Mouse (Mus musculus) ES-E14 (cell line): ENCODE measurements at regions not wholly inside any gene's neighbourhood (a gene's known extent, or its start where the extent isn't known, plus 50 kb on each side); places are given as distances from the start of the nearest gene placed in this dataset.

ENCODE experiments used
- DNase-seq: peaks from one replicate; pipeline ENCODE4 v3.0.0-alpha.2; 2013; ENCODE audit warnings: low read depth, low spot score
- H3K27ac ChIP-seq: 2 replicates; pipeline ENCODE4 v1.5.1; 2012; ENCODE audit warnings: low read depth, mild to moderate bottlenecking, low read length, moderate library complexity, mixed read lengths; ENCODE audit not compliant: poor library complexity, insufficient read depth, severe bottlenecking
- H3K36me3 ChIP-seq: 2 replicates; pipeline ENCODE4 v1.6.1; 2012; ENCODE audit warnings: mild to moderate bottlenecking, low read length, moderate library complexity, mixed read lengths; ENCODE audit not compliant: control insufficient read depth, poor library complexity, insufficient read depth, severe bottlenecking
- H3K4me1 ChIP-seq, 2 experiments: fragments of 150-350 bp in 1 of 2; sonication (generic) in 1 of 2; 2 replicates each; pipeline ENCODE4 v1.6.1; 2012; ENCODE audit warnings: low read length in 2 of 2, mild to moderate bottlenecking in 1 of 2, mixed read lengths in 1 of 2; ENCODE audit not compliant: control insufficient read depth in 2 of 2, insufficient read depth in 2 of 2, poor library complexity in 1 of 2
- H3K4me3 ChIP-seq, 2 experiments: fragments of 150-350 bp in 1 of 2; sonication (generic) in 1 of 2; 2 replicates each; pipeline ENCODE4 v1.5.1; 2012; ENCODE audit warnings: low read length in 2 of 2, low read depth in 1 of 2, mild to moderate bottlenecking in 1 of 2, mixed read lengths in 1 of 2; ENCODE audit not compliant: insufficient read depth in 1 of 2, poor library complexity in 1 of 2, severe bottlenecking in 1 of 2
- H3K9ac ChIP-seq: 2 replicates; pipeline ENCODE4 v1.6.1; 2012; ENCODE audit warnings: low read depth, mild to moderate bottlenecking, low read length, mixed read lengths; ENCODE audit not compliant: poor library complexity, insufficient read depth, severe bottlenecking
- H3K9me3 ChIP-seq: fragments of 150-350 bp; sonication (generic); 2 replicates; pipeline ENCODE4 v1.6.1; 2012; ENCODE audit warnings: low read depth, mild to moderate bottlenecking, low read length; ENCODE audit not compliant: control insufficient read depth, insufficient read depth
- CHD2 ChIP-seq: IDR thresholded peaks from 2 replicates; pipeline ENCODE4 v1.6.1; 2014; ENCODE audit warnings: mild to moderate bottlenecking, low read depth, low read length, inconsistent platforms
- HCFC1 ChIP-seq: IDR thresholded peaks from 2 replicates; pipeline ENCODE4 v1.6.1; 2012; ENCODE audit warnings: low read length, inconsistent platforms, borderline replicate concordance; ENCODE audit not compliant: insufficient read depth
- MAFK ChIP-seq: IDR thresholded peaks from 2 replicates; pipeline ENCODE4 v1.6.1; 2014; ENCODE audit warnings: mild to moderate bottlenecking, low read depth, low read length, inconsistent platforms; ENCODE audit not compliant: insufficient read depth
- ZC3H11A ChIP-seq: IDR thresholded peaks from 2 replicates; pipeline ENCODE4 v1.6.1; 2012; ENCODE audit warnings: low read depth, mild to moderate bottlenecking, inconsistent platforms, low read length, borderline replicate concordance
- ZNF384 ChIP-seq: IDR thresholded peaks from 2 replicates; pipeline ENCODE4 v1.6.1; 2012; ENCODE audit warnings: low read depth, low read length, inconsistent platforms
- in situ Hi-C, 2 experiments: fragments of 600-800 bp; cut with MboI; formaldehyde crosslinking; loops; one replicate each; pipeline ENCODE4 v1.15.1; 2025; ENCODE audit warnings: low sequenced_read_pairs in 2 of 2, inconsistent platforms in 1 of 2; ENCODE audit not compliant: unreplicated experiment in 2 of 2

DNA sequence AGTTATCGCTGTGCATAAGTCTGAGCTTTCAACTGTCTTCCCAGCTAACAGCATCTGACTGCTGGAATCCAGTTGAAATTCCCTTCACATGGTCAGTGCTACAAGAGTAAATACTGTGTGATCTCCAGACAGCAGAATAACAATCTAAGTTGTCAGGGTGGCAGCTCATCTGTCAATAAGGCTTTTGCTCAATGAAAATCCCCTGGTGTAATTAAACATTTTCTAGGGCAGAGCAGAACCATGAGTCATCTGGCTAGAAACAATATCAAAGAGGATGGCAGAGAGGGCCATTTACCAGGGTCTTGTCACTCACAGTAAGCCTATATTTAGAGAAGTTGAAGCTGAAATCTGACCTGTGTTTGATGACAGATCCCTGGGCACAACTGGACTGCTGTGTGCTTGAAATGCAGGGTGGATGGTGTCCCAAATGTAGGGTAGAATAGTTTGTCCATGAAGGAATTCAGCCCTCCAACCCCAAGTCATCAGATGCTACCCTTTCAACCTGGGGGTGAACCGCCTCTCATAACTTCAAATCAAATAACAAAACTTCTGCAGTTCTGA lies 675.8 kb upstream of the Acvr2a start:
- no peak overlapping the region for H3K4me3 ChIP-seq
- H3K36me3 ChIP-seq: no peaks in the 10 kb centered on the region
- H3K9ac ChIP-seq: no peak overlapping the region
- H3K27ac ChIP-seq: no peak overlapping the region
- in situ Hi-C loops: no loop called here
- DNase-seq: no peak
- no peaks in the 10 kb centered on the region for H3K4me1 ChIP-seq
- no peaks in the 10 kb centered on the region for H3K9me3 ChIP-seq
- TF ChIP-seq ZNF384 (no peak), ZC3H11A (no peak), HCFC1 (no peak), CHD2 (no peak), MAFK (no peak)

DNA sequence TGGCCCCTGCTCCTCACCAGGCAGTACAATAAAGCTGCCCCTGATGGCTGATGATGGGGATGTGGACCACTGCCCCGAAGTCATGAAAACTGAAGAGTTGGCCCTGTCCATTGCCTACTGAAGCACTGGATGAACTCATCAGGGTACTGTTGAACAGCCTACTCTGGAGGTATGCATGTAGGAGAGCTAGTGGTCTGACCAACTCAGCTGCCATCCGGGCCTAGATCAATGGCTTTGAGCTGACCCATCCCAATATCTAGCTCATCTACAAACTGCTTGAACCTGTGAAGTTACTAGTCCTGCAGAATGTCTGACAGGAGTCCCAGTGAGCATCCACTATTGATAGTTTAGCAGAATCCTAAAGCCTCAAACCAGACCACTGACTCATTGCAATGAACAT lies 672.6 kb upstream of the Acvr2a start:
- no peaks in the 10 kb centered on the region for H3K36me3 ChIP-seq
- no peak overlapping the region for H3K4me3 ChIP-seq
- no peaks in the 10 kb centered on the region for H3K4me1 ChIP-seq
- no peak for DNase-seq
- TF ChIP-seq MAFK: no peak
- H3K27ac ChIP-seq: no peak overlapping the region
- H3K9ac ChIP-seq: no peak overlapping the region
- in situ Hi-C loops: no loop called here
- H3K9me3 ChIP-seq: no peaks in the 10 kb centered on the region

GRCm38 (mm10) chr2:48154706-48155105 lies 659.2 kb upstream of the Acvr2a start:
- no peaks in the 10 kb centered on the region for H3K4me1 ChIP-seq
- DNase-seq: no peak
- no peak for TF ChIP-seq CHD2
- no peak for TF ChIP-seq ZC3H11A
- no peak for TF ChIP-seq ZNF384
- no peak for TF ChIP-seq HCFC1
- no peak for TF ChIP-seq MAFK
- no peaks in the 10 kb centered on the region for H3K36me3 ChIP-seq
- H3K27ac ChIP-seq: no peak overlapping the region
- in situ Hi-C loops: no loop called here
- H3K9ac ChIP-seq: no peak overlapping the region
- H3K4me3 ChIP-seq: no peak overlapping the region
- H3K9me3 ChIP-seq: no peaks in the 10 kb centered on the region

- TF ChIP-seq ZNF384 (no peak), ZC3H11A (no peak), MAFK (no peak), CHD2 (no peak), HCFC1 (no peak)
- in situ Hi-C loops: no loop called here
- no peaks in the 10 kb centered on the region for H3K36me3 ChIP-seq
- no peak overlapping the region for H3K27ac ChIP-seq
- H3K9ac ChIP-seq: no peak overlapping the region
- H3K4me1 ChIP-seq: no peaks in the 10 kb centered on the region
- no peak overlapping the region for H3K4me3 ChIP-seq
- no peak for DNase-seq
- no peaks in the 10 kb centered on the region for H3K9me3 ChIP-seq
Observed at GRCm38 (mm10) chr2:48172626-48173025, 641.3 kb upstream of the Acvr2a start.

GRCm38 (mm10) chr2:48186161-48186560 lies 627.7 kb upstream of the Acvr2a start:
- no peak for DNase-seq
- Histone ChIP-seq H3K4me3 (no peak overlapping the region), H3K9me3 (no peaks in the 10 kb centered on the region), H3K36me3 (no peaks in the 10 kb centered on the region), H3K9ac (no peak overlapping the region), H3K4me1 (no peaks in the 10 kb centered on the region), H3K27ac (no peak overlapping the region)
- TF ChIP-seq ZNF384 (no peak), CHD2 (no peak), HCFC1 (no peak), MAFK (no peak), ZC3H11A (no peak)
- in situ Hi-C loops: no loop called here
